Mouse (Mus musculus): Measurements from ENCODE around the gene Naaladl2. TPM values are rescaled to one million over a fixed set of nuclear protein-coding genes. Genes with fewer than 3 reads are reported as not detected.
A peak's percentile ranks its signal among the peaks of the same experiment; 100 is the strongest.

Gene Naaladl2
- 0.28 TPM in 1 of 2 replicates, not detected in the other for polyA plus RNA-seq (2012; ENCODE audit: insufficient read depth, low replicate concordance)

DNA sequence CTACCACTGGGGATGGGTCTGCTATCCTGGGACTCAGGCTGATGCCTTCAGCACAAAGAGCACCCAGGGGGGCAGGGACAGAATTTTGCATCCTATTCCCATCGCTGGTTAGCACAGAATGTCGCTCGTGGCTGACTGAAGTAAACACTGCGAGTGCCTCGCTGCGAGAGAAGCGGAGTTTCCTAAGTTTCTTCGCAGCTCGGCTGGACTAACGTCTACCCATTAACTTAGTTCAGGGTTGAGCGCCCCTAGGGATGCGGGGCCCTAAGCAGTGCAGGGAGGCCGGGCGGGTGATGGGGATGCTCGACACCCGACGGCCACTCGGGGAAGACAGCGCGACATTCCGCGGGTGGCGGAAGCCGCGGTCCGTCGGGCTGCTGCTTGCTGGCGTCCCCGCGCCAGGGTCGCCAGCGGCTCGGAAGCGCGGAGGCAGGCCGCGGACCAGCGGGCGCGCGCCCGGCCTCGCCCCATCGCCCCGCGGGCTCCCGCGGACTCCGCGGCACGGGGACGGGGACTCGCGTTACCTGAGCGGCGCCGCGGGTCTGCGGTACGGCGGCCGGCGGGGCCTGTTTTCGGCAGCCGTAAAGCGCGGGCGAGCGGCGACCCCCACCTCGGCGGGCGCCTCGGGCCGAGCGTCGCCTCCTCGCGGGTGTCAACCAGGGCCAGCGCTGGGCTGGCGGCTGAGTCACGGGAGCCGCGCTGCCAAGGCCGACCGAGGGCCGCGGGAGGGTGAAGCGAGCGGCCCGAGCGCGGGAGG, at the start of gene Naaladl2:
Gene Naaladl2 (minus strand): TSS at position 707 of the 757 bp plus-strand sequence.
- peaks cover 4% of the 10 kb centered on the region; the same call in 1 of the 2 replicates for H3K9me3 ChIP-seq
- peaks cover 30% of the 10 kb centered on the region for H3K27me3 ChIP-seq (replicated peaks)
- H3K4me3 ChIP-seq (replicated peaks), result peak within 1 kb of the TSS; percentile 87
- peaks cover 9% of the 10 kb centered on the region for H3K4me1 ChIP-seq
- TF ChIP-seq GATA1 (IDR thresholded peaks at IDR 0.05; ENCODE audit: borderline replicate concordance, low read length) (no peak), FLI1 (IDR thresholded peaks at IDR 0.05; ENCODE audit: low read length) (no peak)
- H3K36me3 ChIP-seq (replicated peaks; ENCODE audit: low read length), result no peaks in the 10 kb centered on the region

DNA sequence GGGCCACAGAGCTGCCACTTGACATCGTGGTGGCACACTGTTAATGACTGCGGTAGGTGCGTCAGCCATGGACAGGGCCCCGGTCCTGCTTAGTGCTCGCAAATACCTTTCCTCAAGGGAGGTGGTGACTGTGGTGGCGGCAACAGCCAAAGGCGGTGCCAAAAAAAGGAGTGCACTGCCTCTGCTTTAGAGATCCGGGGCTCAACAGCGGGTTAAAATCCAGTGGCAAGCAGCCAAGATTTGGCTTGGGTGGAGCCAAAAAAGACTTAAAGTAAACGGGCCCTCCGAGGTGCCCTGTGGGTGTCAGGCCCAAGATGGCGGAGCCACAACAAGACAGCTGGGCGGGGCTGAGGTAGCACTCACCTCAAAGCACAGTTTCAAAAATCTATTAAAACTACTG, 7.7 kb upstream of the Naaladl2 start:
- Histone ChIP-seq H3K9me3 (peaks cover 17% of the 10 kb centered on the region), H3K27me3 (replicated peaks) (no peaks in the 10 kb centered on the region), H3K4me3 (replicated peaks) (peak overlapping the region; percentile 40), H3K4me1 (no peaks in the 10 kb centered on the region), H3K36me3 (replicated peaks; ENCODE audit: low read length) (no peaks in the 10 kb centered on the region)
- TF ChIP-seq FLI1 (IDR thresholded peaks at IDR 0.05; ENCODE audit: low read length) (no peak), GATA1 (IDR thresholded peaks at IDR 0.05; ENCODE audit: borderline replicate concordance, low read length) (no peak)

DNA sequence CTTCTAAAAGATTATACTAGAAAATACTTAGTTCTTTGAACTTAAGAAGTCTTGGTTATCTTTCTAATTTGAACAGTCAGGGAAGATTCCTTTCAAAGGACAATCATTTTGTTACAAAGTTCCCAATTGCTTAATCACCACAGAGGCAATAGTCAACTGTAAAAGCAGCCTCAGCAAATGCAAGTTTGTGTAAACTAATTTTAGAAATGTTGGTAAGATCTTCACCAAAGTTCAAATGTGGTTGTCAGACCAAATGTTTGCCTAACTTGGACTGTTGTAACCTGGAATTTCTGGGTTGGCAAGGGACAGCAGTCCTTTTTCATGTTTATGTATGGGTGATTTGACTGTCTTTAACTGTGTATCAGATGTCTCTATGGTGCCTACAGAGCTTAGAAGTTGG, 3.2 kb upstream of the Naaladl2 start:
- TF ChIP-seq GATA1 (IDR thresholded peaks at IDR 0.05; ENCODE audit: borderline replicate concordance, low read length) (no peak), FLI1 (IDR thresholded peaks at IDR 0.05; ENCODE audit: low read length) (no peak)
- Histone ChIP-seq H3K36me3 (replicated peaks; ENCODE audit: low read length) (no peaks in the 10 kb centered on the region), H3K27me3 (replicated peaks) (peaks cover 30% of the 10 kb centered on the region), H3K4me1 (peaks cover 9% of the 10 kb centered on the region), H3K9me3 (peaks cover 13% of the 10 kb centered on the region), H3K4me3 (replicated peaks) (no peak overlapping the region)

DNA sequence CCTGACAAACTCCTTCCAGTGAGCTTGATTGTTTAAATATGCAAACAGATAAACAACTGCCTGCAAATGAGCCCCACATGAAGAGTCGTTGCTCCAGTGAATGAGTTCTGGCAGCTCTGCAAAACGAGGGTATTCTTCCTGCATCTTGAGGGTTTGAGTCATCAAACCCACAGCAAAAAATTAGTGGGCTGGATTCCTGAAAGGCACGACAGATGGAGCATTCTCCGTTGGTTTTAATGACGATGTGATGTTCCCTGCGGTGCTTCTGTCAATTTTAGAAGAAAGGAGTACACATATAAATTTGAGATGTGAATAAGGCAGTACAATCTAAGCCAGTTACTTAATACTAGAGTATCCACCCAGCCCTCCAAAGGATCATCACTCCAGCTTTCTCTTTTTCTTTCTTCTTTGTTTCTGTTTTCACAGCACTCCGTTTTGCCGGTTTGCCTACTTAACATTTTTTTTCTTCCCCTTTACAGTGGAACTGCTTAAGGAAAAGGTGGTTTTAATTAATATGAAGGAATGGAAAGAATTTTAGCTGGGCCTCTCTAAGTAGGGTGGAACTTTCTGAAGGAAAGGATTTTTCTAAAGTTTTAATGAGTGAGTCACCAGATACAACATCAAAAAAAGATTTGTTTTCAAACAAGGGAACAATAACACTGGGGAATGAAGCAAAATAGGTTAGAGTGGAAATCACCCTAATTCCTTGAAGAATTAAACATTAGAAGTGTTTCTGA, 1.1 kb upstream of the Naaladl2 start:
- peaks cover 30% of the 10 kb centered on the region for H3K27me3 ChIP-seq (replicated peaks)
- peaks cover 9% of the 10 kb centered on the region for H3K4me1 ChIP-seq
- no peaks in the 10 kb centered on the region for H3K36me3 ChIP-seq (replicated peaks; ENCODE audit: low read length)
- H3K4me3 ChIP-seq (replicated peaks), result no peak overlapping the region
- H3K9me3 ChIP-seq, result peaks cover 8% of the 10 kb centered on the region
- TF ChIP-seq GATA1 (IDR thresholded peaks at IDR 0.05; ENCODE audit: borderline replicate concordance, low read length), result no peak
- no peak for TF ChIP-seq FLI1 (IDR thresholded peaks at IDR 0.05; ENCODE audit: low read length)

- H3K4me3 ChIP-seq (replicated peaks), result no peak overlapping the region
- no peak for TF ChIP-seq FLI1 (IDR thresholded peaks at IDR 0.05; ENCODE audit: low read length)
- no peak for TF ChIP-seq GATA1 (IDR thresholded peaks at IDR 0.05; ENCODE audit: borderline replicate concordance, low read length)
Observed at GRCm38 (mm10) chr3:25143111-25143510, 950 bp downstream of the Naaladl2 start.

GRCm38 (mm10) chr3:25131848-25132247, 12.2 kb downstream of the Naaladl2 start:
- no peaks in the 10 kb centered on the region for H3K36me3 ChIP-seq (replicated peaks; ENCODE audit: low read length)
- no peak overlapping the region for H3K4me3 ChIP-seq (replicated peaks)
- no peaks in the 10 kb centered on the region for H3K4me1 ChIP-seq
- no peaks in the 10 kb centered on the region for H3K9me3 ChIP-seq
- no peak for TF ChIP-seq FLI1 (IDR thresholded peaks at IDR 0.05; ENCODE audit: low read length)
- TF ChIP-seq GATA1 (IDR thresholded peaks at IDR 0.05; ENCODE audit: borderline replicate concordance, low read length), result no peak
- H3K27me3 ChIP-seq (replicated peaks), result no peaks in the 10 kb centered on the region

More at GRCm38 (mm10) chr3:25143111-25143510, 950 bp downstream of the Naaladl2 start:
- H3K36me3 ChIP-seq (replicated peaks; ENCODE audit: low read length), result no peaks in the 10 kb centered on the region
- peaks cover 9% of the 10 kb centered on the region for H3K4me1 ChIP-seq
- peaks cover 4% of the 10 kb centered on the region; the same call in 1 of the 2 replicates for H3K9me3 ChIP-seq
- H3K27me3 ChIP-seq (replicated peaks), result peaks cover 30% of the 10 kb centered on the region

DNA sequence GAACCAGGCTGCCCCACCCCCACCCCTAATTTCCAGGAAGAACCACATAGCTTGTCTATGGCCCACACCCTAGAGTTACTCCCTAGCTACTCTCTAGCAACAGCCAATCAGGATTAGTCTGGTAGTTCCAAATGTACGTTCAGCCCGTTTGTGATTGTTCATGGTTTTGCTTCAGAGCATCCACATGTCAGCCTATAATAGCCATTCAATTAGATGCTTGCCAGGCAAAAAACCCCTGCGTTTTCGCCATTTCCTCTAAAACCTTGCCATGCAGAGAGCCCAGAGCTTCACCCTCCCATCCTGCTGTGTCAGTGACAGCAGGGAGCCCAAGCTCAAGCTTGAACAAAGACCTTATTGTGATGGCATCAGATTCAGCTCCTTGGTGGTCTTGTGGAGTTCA, 16.2 kb downstream of the Naaladl2 start:
- no peaks in the 10 kb centered on the region for H3K27me3 ChIP-seq (replicated peaks)
- TF ChIP-seq FLI1 (IDR thresholded peaks at IDR 0.05; ENCODE audit: low read length), result no peak
- TF ChIP-seq GATA1 (IDR thresholded peaks at IDR 0.05; ENCODE audit: borderline replicate concordance, low read length), result no peak
- no peaks in the 10 kb centered on the region for H3K9me3 ChIP-seq
- H3K4me3 ChIP-seq (replicated peaks), result no peak overlapping the region
- no peaks in the 10 kb centered on the region for H3K4me1 ChIP-seq
- no peaks in the 10 kb centered on the region for H3K36me3 ChIP-seq (replicated peaks; ENCODE audit: low read length)

DNA sequence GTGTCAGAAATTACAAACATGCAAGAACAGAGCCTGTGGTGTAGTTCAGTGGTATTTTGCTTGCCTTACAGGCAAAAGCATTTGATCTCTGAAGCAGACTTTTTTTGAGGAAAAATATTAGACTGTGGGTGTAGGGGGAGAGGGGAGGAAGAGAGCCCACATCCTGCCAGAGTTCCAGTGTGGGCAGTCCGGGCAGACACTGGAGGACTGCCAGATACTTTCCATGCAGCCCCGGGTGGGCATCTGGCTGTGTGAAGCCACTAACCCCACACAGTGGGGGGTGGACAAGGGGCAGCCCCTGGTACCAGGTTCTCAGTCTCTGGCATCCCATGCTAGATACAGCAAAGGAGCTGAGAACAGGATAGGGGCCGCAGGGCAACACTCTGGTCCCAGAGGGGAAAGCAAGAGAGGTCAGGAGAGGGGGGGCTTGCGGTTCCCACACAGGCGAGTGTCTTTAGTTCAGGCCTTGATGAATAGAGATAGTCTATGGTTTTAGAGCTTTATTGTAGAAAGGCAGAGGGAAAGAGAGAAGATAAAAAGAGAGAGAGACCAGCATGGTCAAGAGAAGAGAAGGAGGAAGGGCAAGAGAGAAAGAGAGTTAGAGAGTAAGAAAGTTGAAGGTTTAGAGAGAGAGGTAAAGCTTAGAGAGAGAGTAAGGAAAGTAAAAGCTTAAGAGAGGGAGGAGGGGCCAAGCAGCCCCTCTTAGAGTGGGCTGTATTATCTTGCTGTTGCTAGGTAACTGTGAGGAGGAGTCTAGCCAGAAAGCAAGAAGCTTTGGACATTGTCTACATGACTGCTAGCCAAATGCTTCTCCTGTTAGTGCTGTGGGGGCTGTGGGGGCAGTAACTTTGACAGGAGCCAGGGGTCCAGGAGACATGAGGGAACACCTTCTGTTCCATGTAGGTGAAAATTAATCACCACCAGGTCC, 18.9 kb downstream of the Naaladl2 start:
- no peak for TF ChIP-seq FLI1 (IDR thresholded peaks at IDR 0.05; ENCODE audit: low read length)
- TF ChIP-seq GATA1 (IDR thresholded peaks at IDR 0.05; ENCODE audit: borderline replicate concordance, low read length), result no peak
- Histone ChIP-seq H3K4me3 (replicated peaks) (no peak overlapping the region), H3K4me1 (no peaks in the 10 kb centered on the region), H3K27me3 (replicated peaks) (no peaks in the 10 kb centered on the region), H3K9me3 (no peaks in the 10 kb centered on the region), H3K36me3 (replicated peaks; ENCODE audit: low read length) (no peaks in the 10 kb centered on the region)

DNA sequence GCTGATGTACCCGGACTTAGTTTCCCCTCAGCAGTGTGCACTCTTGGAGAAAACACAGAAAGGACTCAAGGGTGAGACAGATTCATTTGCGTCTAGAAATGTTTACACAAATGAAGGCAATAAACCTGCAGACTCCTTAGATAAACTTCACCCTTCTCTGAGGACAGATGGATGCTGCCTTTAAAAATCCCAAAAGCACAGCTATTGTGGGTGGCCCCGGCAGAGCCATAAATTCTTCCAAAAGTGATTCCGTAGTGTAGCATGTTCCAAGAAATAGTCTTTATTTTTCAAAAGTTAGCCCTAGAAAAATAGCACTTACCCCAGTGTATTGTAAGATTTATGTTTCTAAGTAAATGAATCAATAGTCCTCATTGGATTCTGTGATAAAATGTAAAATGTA, 31.0 kb downstream of the Naaladl2 start:
- no peak overlapping the region for H3K4me3 ChIP-seq (replicated peaks)
- H3K27me3 ChIP-seq (replicated peaks), result no peaks in the 10 kb centered on the region
- no peaks in the 10 kb centered on the region for H3K4me1 ChIP-seq
- no peak for TF ChIP-seq GATA1 (IDR thresholded peaks at IDR 0.05; ENCODE audit: borderline replicate concordance, low read length)
- 0 out of 2 replicates have a peak, but pooled peaks cover 3% of the 10 kb centered on the region for H3K9me3 ChIP-seq
- no peaks in the 10 kb centered on the region for H3K36me3 ChIP-seq (replicated peaks; ENCODE audit: low read length)
